Mouse (Mus musculus) liver, postnatal 0 days (tissue): ENCODE data around the gene Hpn. TPM values are rescaled to one million over a fixed set of nuclear protein-coding genes. Genes with fewer than 3 reads are reported as not detected.
A peak's percentile ranks its signal among the peaks of the same experiment; 100 is the strongest.

Experiments used
- ATAC-seq: fragments of 200-750 bp; cut with Nextera tagmentation; 2 replicates; pipeline ENCODE4 v1.8.0; 2017; ENCODE audit warnings: mild to moderate bottlenecking, moderate library complexity
- DNase-seq: peaks from one replicate; pipeline ENCODE4 v3.0.0-alpha.2; 2016
- H3K27ac ChIP-seq: fragments of 300-500 bp; sonication (generic); 2 replicates; pipeline ENCODE4 v1.5.1; 2014; ENCODE audit warnings: antibody characterized with exemption, moderate library complexity, mild to moderate bottlenecking, low read depth
- H3K27me3 ChIP-seq: fragments of 300-500 bp; sonication (generic); 2 replicates; pipeline ENCODE4 v1.6.1; 2014; ENCODE audit warnings: low read length, control low read depth, mixed read lengths; ENCODE audit not compliant: insufficient read depth
- H3K36me3 ChIP-seq: fragments of 300-500 bp; sonication (generic); replicated peaks from 2 replicates; pipeline ENCODE4 v1.6.1; 2014; ENCODE audit warnings: mild to moderate bottlenecking, control low read depth, low read length, moderate library complexity, mixed read lengths; ENCODE audit not compliant: insufficient read depth
- H3K4me1 ChIP-seq: fragments of 300-500 bp; sonication (generic); 2 replicates; pipeline ENCODE4 v1.6.1; 2014; ENCODE audit warnings: antibody characterized with exemption, mild to moderate bottlenecking, control low read depth; ENCODE audit not compliant: insufficient read depth
- H3K4me2 ChIP-seq: fragments of 300-500 bp; sonication (generic); 2 replicates; pipeline ENCODE4 v1.6.1; 2014; ENCODE audit warnings: low read depth, mild to moderate bottlenecking, low read length, moderate library complexity, mixed read lengths
- H3K4me3 ChIP-seq: fragments of 300-500 bp; sonication (generic); 2 replicates; pipeline ENCODE4 v1.5.1; 2014; ENCODE audit warnings: low read depth, low read length
- H3K9ac ChIP-seq: fragments of 300-500 bp; sonication (generic); replicated peaks from 2 replicates; pipeline ENCODE4 v1.6.1; 2014; ENCODE audit warnings: mild to moderate bottlenecking, moderate library complexity
- H3K9me3 ChIP-seq: fragments of 300-500 bp; sonication (generic); 2 replicates; pipeline ENCODE4 v1.6.1; 2016; ENCODE audit warnings: mild to moderate bottlenecking, control low read depth, low read length, mixed read lengths
- CTCF ChIP-seq: sonication (generic); IDR thresholded peaks from 2 replicates; pipeline ENCODE4 v1.5.1; 2016; ENCODE audit warnings: antibody characterized with exemption, low read depth
- EP300 ChIP-seq: IDR thresholded peaks from 2 replicates; pipeline ENCODE4 v1.6.1; 2016; ENCODE audit warnings: antibody characterized with exemption, low read depth, mild to moderate bottlenecking
- WGBS: fragments of 180-500 bp; shearing (Covaris S2); extraction: QIAGEN DNeasy Blood & Tissue Kit; methylation state at CpG from one replicate; pipeline ENCODE4 v1.1.7; 2014; ENCODE audit not compliant: insufficient replicate concordance; 5-methylcytosine and 5-hydroxymethylcytosine counted together
- polyA plus RNA-seq: library from polyadenylated mRNA; unstranded; fragments of >200 nt; fragmentation: Nextera tagmentation; extraction: Ambion mirVana; gene quantifications from 2 replicates; pipeline ENCODE4 v1.2.1, GENCODE M21; 2015

Gene Hpn
- polyA plus RNA-seq, 1 experiment from 2014 or later: 250 TPM

DNA sequence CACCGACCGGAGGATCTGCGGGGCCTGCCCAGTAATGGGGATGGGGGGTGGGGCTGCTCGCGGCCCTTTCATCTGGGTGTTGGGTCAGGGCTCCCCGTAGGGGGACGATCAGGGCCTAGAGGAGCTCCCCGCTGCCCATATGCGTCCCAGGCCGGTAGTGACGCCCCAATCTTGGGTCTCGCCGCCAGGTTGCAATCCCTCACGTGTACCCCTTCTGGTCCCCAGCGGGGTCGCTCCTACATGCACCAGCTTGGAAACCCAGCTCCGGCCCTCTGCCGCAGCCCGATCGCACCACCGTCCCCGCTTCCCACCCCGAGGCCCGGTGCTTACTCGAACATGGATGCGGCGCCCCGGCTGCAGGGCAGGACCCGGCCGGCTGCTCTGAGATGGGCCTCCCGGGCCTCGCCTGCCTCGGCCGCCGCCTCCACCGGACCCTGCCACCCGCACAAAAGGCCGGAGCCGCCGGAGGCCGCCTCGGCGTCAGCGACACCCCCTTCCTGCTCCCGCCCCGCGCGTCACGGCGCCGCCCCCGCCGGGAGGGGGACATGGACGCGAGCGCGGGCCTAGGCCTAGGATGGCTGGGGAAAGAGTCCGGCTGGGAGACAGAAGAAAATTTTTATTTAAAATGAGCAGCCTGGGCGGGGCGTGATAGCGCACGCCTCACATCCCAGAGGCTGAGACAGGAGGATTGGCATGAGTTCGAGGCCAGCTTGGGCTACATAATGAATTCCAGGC lies 35.6 kb upstream of the Hpn start:
- ATAC-seq: peak; percentile 86
- peak overlapping the region; percentile 93 for H3K27ac ChIP-seq
- TF ChIP-seq CTCF: no peak
- no peak for TF ChIP-seq EP300
- no peaks in the 10 kb centered on the region for H3K27me3 ChIP-seq
- H3K36me3 ChIP-seq: no peaks in the 10 kb centered on the region
- peak overlapping the region; percentile 88 for H3K4me2 ChIP-seq
- peak; percentile 87 for DNase-seq
- H3K4me1 ChIP-seq: peaks cover 52% of the 10 kb centered on the region
- H3K9me3 ChIP-seq: no peaks in the 10 kb centered on the region
- 3% methylated on average over 62 of the region's 63 CpGs for WGBS
- H3K4me3 ChIP-seq: peak overlapping the region; percentile 70
- peak overlapping the region; percentile 90 for H3K9ac ChIP-seq

DNA sequence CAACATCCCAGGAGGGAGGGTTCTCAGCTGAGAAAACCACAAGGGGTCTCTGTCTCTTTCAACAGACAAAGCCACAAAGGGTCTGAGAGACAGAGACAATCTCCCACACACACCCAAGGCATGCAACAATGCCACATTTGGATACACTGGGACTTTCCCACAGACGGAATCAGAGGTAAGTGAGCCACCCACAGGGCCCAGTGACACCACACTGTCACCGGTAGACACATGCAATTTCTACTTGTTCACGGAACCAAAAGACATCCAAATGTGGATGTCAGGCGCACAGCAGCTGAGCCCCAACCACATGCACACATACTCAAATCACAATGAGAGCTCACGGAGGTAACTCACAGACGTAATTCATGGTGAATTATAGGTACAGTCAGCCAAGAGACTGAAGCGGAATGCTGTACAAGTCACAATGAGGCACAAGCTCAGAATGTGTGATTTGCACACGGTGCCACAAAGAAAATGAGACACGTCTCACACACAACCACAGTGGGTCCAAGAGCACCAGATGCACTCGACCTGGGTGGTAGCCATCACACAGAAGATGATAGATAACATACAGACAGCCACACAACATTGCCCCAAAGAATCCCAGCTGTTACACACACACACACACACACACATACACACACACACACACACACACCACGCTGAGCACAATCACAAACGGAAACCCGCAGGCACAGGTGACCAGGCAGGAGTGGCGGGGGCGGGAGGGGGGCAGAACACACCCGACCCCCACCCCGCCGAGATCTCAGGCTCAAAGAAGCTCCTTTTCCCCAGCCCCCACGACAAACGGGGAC lies 34.9 kb upstream of the Hpn start:
- TF ChIP-seq EP300: no peak
- TF ChIP-seq CTCF: no peak
- peak overlapping the region; percentile 93 for H3K27ac ChIP-seq
- ATAC-seq (no peak), DNase-seq (no peak)
- peak overlapping the region; percentile 70 for H3K4me3 ChIP-seq
- no peaks in the 10 kb centered on the region for H3K9me3 ChIP-seq
- no peaks in the 10 kb centered on the region for H3K36me3 ChIP-seq
- peak overlapping the region; percentile 88 for H3K4me2 ChIP-seq
- peaks cover 45% of the 10 kb centered on the region for H3K4me1 ChIP-seq
- H3K27me3 ChIP-seq: no peaks in the 10 kb centered on the region
- H3K9ac ChIP-seq: peak overlapping the region; percentile 90
- WGBS: 3% methylated on average over 20 of the region's 20 CpGs

DNA sequence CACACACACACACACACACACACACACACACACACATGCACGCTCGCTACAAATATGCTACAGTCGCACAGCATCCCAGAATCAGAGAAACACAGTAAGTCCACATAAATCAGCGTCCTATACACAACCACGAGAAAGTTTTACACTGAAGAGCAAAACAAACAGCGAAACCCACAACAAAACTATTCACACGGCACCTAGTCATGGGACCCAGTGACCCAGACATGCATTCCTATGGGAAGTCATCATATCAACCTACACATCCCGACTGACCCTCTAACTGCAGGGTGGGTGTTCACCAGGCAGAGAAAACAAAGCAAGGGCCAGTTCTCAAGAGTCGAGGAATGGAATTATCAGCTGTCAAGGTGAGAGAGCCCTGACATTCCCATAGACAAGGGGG lies 34.2 kb upstream of the Hpn start:
- ATAC-seq (no peak), DNase-seq (no peak)
- H3K27ac ChIP-seq: no peak overlapping the region; the same call in 1 of the 2 replicates
- H3K36me3 ChIP-seq: no peaks in the 10 kb centered on the region
- H3K9me3 ChIP-seq: no peaks in the 10 kb centered on the region
- peak overlapping the region; percentile 70 for H3K4me3 ChIP-seq
- no peak for TF ChIP-seq EP300
- TF ChIP-seq CTCF: no peak
- peak overlapping the region; percentile 88 for H3K4me2 ChIP-seq
- H3K9ac ChIP-seq: peak overlapping the region; percentile 90; the same call in 1 of the 2 replicates
- H3K27me3 ChIP-seq: no peaks in the 10 kb centered on the region
- peaks cover 43% of the 10 kb centered on the region for H3K4me1 ChIP-seq
- WGBS: 19% methylated on average over 9 of the region's 9 CpGs

DNA sequence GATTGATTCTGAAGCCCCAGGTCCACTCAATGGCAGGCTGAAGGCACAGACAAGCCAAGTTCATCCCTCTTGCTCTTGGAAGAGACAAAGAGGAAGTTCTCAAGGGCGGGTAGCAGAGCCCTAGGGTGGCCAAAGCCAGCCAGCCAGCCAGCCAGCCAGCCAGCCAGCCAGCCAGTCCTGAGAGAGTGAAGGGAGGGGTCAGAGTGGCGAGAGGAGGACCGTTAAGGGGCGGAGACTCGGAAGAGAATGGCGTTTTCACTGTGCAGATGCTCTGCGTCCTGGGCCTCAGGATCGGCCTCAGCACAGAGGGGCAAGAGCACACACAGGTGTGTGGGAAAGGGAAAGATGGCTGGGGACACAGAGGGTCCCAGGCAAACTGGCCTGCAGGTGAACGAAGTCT lies 33.7 kb upstream of the Hpn start:
- DNase-seq (peak; percentile 73), ATAC-seq (peak; percentile 35)
- Histone ChIP-seq H3K4me1 (peaks cover 43% of the 10 kb centered on the region), H3K36me3 (no peaks in the 10 kb centered on the region), H3K9ac (no peak overlapping the region; the same call in 1 of the 2 replicates), H3K27me3 (no peaks in the 10 kb centered on the region), H3K4me2 (peak overlapping the region; percentile 88), H3K4me3 (peak overlapping the region; percentile 70), H3K9me3 (no peaks in the 10 kb centered on the region), H3K27ac (peak overlapping the region; percentile 46)
- TF ChIP-seq CTCF: no peak
- TF ChIP-seq EP300: no peak
- 3% methylated on average over 9 of the region's 9 CpGs for WGBS

DNA sequence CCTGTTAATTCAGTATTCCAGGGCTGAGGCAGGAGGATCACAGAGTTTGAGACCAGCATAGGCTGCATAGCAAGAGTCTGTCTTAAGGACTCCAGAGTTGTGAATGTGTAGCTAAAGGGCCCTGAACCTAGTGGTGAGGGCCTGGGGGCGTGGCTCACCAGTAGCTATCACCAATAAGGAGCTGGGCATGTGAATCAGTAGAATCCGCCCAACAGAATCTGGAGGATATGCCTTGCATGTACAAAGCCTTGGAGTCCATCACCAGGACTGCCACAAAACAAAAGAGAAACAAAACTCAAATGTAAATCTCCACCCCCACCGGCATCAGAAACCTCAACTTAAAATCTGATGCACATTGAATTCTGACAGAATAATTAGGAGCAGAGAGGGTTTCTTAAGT lies 33.0 kb upstream of the Hpn start:
- no peak for DNase-seq
- TF ChIP-seq EP300 (no peak), CTCF (no peak)
- H3K9me3 ChIP-seq: no peaks in the 10 kb centered on the region
- ATAC-seq: no peak
- peak overlapping the region; percentile 88 for H3K4me2 ChIP-seq
- peak overlapping the region; percentile 46; the same call in 1 of the 2 replicates for H3K27ac ChIP-seq
- H3K27me3 ChIP-seq: no peaks in the 10 kb centered on the region
- peaks cover 43% of the 10 kb centered on the region for H3K4me1 ChIP-seq
- peaks cover 5% of the 10 kb centered on the region for H3K36me3 ChIP-seq
- WGBS: 52% methylated on average over 3 of the region's 3 CpGs
- H3K9ac ChIP-seq: no peak overlapping the region; the same call in 1 of the 2 replicates
- no peak overlapping the region for H3K4me3 ChIP-seq

DNA sequence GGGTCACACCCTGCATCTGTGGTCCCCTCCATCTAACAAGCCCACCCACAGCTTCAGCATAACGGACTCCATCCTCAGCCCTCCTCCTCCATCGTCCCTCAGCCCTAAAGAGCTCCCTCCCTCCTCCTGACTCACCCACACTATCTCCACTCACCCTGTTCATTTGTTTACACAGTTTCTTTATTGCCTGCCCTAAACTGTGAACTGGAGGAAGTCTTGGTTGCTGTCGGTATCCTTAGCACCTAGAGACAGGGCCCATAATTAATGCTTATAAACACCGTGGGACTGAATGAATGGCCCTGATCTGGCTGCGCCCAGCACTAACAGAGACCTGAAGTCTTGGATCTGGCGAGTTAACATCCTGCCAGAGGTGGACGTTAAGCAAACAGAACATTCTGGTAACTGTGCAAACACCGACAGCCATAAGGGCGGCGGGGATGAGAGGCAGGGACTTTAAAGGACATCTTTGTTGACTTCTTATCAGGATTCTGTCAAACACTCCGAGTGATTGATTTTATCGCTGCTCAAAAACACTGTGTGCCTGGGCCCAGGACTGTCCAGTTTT lies 30.6 kb upstream of the Hpn start:
- TF ChIP-seq EP300 (no peak), CTCF (no peak)
- no peaks in the 10 kb centered on the region for H3K9me3 ChIP-seq
- no peak for DNase-seq
- H3K27ac ChIP-seq: 0 out of 2 replicates have a peak overlapping the region, but pooled peaks have one; percentile 6
- peaks cover 29% of the 10 kb centered on the region for H3K36me3 ChIP-seq
- H3K9ac ChIP-seq: no peak overlapping the region
- ATAC-seq: no peak
- peaks cover 32% of the 10 kb centered on the region for H3K4me1 ChIP-seq
- H3K27me3 ChIP-seq: no peaks in the 10 kb centered on the region
- no peak overlapping the region for H3K4me3 ChIP-seq
- H3K4me2 ChIP-seq: no peak overlapping the region
- WGBS: 54% methylated on average over 12 of the region's 12 CpGs
